11 mouse cellular contexts compared by ENCODE assay signal in genomic region chr4:125315818-125316217, GRCm38 (mm10).
DNase-seq lines count a peak whose midpoint lies in the region; ATAC-seq and TF ChIP-seq lines count a peak whose summit lies in the region.
"Had no signal": no experiment of that assay in that cellular context is flagged by ENCODE, and none has a peak within 500 bp of the region (broad histone marks: within the 10 kb centered on the region; RNA-seq: fewer than 3 reads in every experiment).

No protein-coding gene starts in this region.

- TF ChIP-seq CTCF in lung, postnatal 0 days (IDR thresholded peaks at IDR 0.05), result no peak

- H3K9me3 ChIP-seq in forebrain, embryonic 13.5 days (replicated peaks), result no peaks in the 10 kb centered on the region
- no peaks in the 10 kb centered on the region for H3K9me3 ChIP-seq in liver, embryonic 11.5 days (ENCODE audit: control insufficient read depth, low read length)
- H3K9me3 ChIP-seq in lung, postnatal 0 days (ENCODE audit: low read length), result no peaks in the 10 kb centered on the region
- H3K9me3 ChIP-seq: limb, embryonic 13.5 days had no signal

- 26% methylated on average over 6 of the region's 6 CpGs for WGBS in forebrain, embryonic 13.5 days
- WGBS in liver, embryonic 11.5 days, result 25% methylated on average over 6 of the region's 6 CpGs
- 13% methylated on average over 6 of the region's 6 CpGs for WGBS in lung, postnatal 0 days

- no peak for TF ChIP-seq EP300 in lung, postnatal 0 days (IDR thresholded peaks at IDR 0.05)

- H3K4me2 ChIP-seq in forebrain, embryonic 13.5 days, result no peak overlapping the region
- no peak overlapping the region for H3K4me2 ChIP-seq in liver, embryonic 11.5 days
- H3K4me2 ChIP-seq in lung, postnatal 0 days (replicated peaks; ENCODE audit: low read depth, low read length), result no peak overlapping the region
- H3K4me2 ChIP-seq: limb, embryonic 13.5 days had no signal

- peak; percentile 56 for ATAC-seq in frontal cortex, adult (ENCODE audit: low TSS enrichment)
- peak; percentile 88 for ATAC-seq in forebrain, embryonic 13.5 days
- ATAC-seq in liver, embryonic 11.5 days (replicated peaks; ENCODE audit: low FRiP score), result no peak
- ATAC-seq in lung, postnatal 0 days, result no peak

- no peak for DNase-seq in frontal cortex, postnatal 25 days (ENCODE audit: low spot score in 2 of 2)
- DNase-seq in layer of hippocampus, postnatal 25 days (ENCODE audit: extremely low spot score in 1 of 2, low spot score in 1 of 2), result peak; percentile 39 to 46
- DNase-seq in right cerebral cortex, postnatal 10 days (ENCODE audit: low spot score in 2 of 2), result peak; percentile 74 to 78
- no peak for DNase-seq in liver, embryonic 11.5 days (ENCODE audit: low spot score)
- no peak for DNase-seq in spleen, postnatal 14 days (ENCODE audit: low spot score in 2 of 2)
- no peak for DNase-seq in lung, postnatal 0 days (ENCODE audit: low spot score)
- DNase-seq: heart, adult 2 months had no signal

- H3K36me3 ChIP-seq in forebrain, embryonic 13.5 days (ENCODE audit: poor library complexity, severe bottlenecking), result no peaks in the 10 kb centered on the region
- H3K36me3 ChIP-seq in liver, embryonic 11.5 days (ENCODE audit: control insufficient read depth, insufficient read depth, low read length), result no peaks in the 10 kb centered on the region
- no peaks in the 10 kb centered on the region for H3K36me3 ChIP-seq in lung, postnatal 0 days (ENCODE audit: insufficient read depth, low read length)
- H3K36me3 ChIP-seq: limb, embryonic 13.5 days had no signal

- H3K4me3 ChIP-seq in forebrain, embryonic 13.5 days, result no peak overlapping the region
- H3K4me3 ChIP-seq in liver, embryonic 11.5 days (ENCODE audit: low read depth, low read length), result no peak overlapping the region
- H3K4me3 ChIP-seq in lung, postnatal 0 days (ENCODE audit: low read depth, low read length), result no peak overlapping the region
- H3K4me3 ChIP-seq: heart, adult 2 months; limb, embryonic 13.5 days; myocyte had no signal

- H3K27me3 ChIP-seq in forebrain, embryonic 13.5 days, result peaks cover 45% of the 10 kb centered on the region
- no peaks in the 10 kb centered on the region; the same call in 1 of the 2 replicates for H3K27me3 ChIP-seq in liver, embryonic 11.5 days (replicated peaks; ENCODE audit: control insufficient read depth, insufficient read depth, low read length)
- H3K27me3 ChIP-seq in lung, postnatal 0 days (replicated peaks; ENCODE audit: insufficient read depth, low read length), result no peaks in the 10 kb centered on the region

- peaks cover 71% of the 10 kb centered on the region for H3K4me1 ChIP-seq in forebrain, embryonic 13.5 days
- no peaks in the 10 kb centered on the region for H3K4me1 ChIP-seq in liver, embryonic 11.5 days (replicated peaks; ENCODE audit: control insufficient read depth, insufficient read depth, low read length)
- H3K4me1 ChIP-seq in lung, postnatal 0 days (ENCODE audit: insufficient read depth, low read depth, low read length), result no peaks in the 10 kb centered on the region
- H3K4me1 ChIP-seq: limb, embryonic 13.5 days had no signal

- H3K27ac ChIP-seq in forebrain, embryonic 13.5 days, result peak overlapping the region; percentile 36
- H3K27ac ChIP-seq in liver, embryonic 11.5 days (ENCODE audit: low read depth, low read length), result no peak overlapping the region
- H3K27ac ChIP-seq in lung, postnatal 0 days (ENCODE audit: low read length), result no peak overlapping the region
- H3K27ac ChIP-seq: heart, adult 2 months; limb, embryonic 13.5 days had no signal

- no peak overlapping the region for H3K9ac ChIP-seq in forebrain, embryonic 13.5 days
- no peak overlapping the region for H3K9ac ChIP-seq in liver, embryonic 11.5 days (ENCODE audit: low read depth, low read length)
- no peak overlapping the region for H3K9ac ChIP-seq in lung, postnatal 0 days (replicated peaks; ENCODE audit: low read depth)
- H3K9ac ChIP-seq: limb, embryonic 13.5 days had no signal

Comparison
In these comparisons a context has a peak if more than half of its experiments do, and no peak if none do; other contexts are left out.
1. ATAC-seq: peak in frontal cortex, adult (single experiment) and forebrain, embryonic 13.5 days (single experiment); none in liver, embryonic 11.5 days (single experiment) and lung, postnatal 0 days (single experiment).
2. DNase-seq: peak in layer of hippocampus, postnatal 25 days (2 of 2) and right cerebral cortex, postnatal 10 days (2 of 2); none in frontal cortex, postnatal 25 days (0 of 2), liver, embryonic 11.5 days (single experiment), spleen, postnatal 14 days (0 of 2) and lung, postnatal 0 days (single experiment).